Mouse (Mus musculus): ENCODE measurements around the gene Igsf23. TPM values are rescaled to one million over a fixed set of nuclear protein-coding genes. Genes with fewer than 3 reads are reported as not detected.
"Not testable (repeated sequence)": the region's sequence is repeated elsewhere in the genome, so short reads cannot be mapped to it uniquely, and the experiment has no call there.

Igsf23 gene
- polyA plus RNA-seq, 1 experiment from 2014 or later = not detected

GRCm38 (mm10) chr7:19940256-19940655, 10.3 kb downstream of the Igsf23 start:
- ATAC-seq = no peak
- Histone ChIP-seq H3K27me3 (replicated peaks; ENCODE audit: control insufficient read depth, insufficient read depth, low read length) (no peaks in the 10 kb centered on the region), H3K36me3 (ENCODE audit: control insufficient read depth, insufficient read depth, low read length) (no peaks in the 10 kb centered on the region), H3K27ac (ENCODE audit: low read depth, low read length) (no peak overlapping the region), H3K4me1 (ENCODE audit: control insufficient read depth, insufficient read depth, low read depth, low read length) (no peaks in the 10 kb centered on the region), H3K4me3 (ENCODE audit: low read length) (no peak overlapping the region), H3K9me3 (ENCODE audit: control insufficient read depth, low read length) (no peaks in the 10 kb centered on the region), H3K4me2 (ENCODE audit: low read length) (no peak overlapping the region), H3K9ac (ENCODE audit: low read depth, low read length) (no peak overlapping the region)
- 46% methylated on average over 5 of the region's 6 CpGs for WGBS

DNA sequence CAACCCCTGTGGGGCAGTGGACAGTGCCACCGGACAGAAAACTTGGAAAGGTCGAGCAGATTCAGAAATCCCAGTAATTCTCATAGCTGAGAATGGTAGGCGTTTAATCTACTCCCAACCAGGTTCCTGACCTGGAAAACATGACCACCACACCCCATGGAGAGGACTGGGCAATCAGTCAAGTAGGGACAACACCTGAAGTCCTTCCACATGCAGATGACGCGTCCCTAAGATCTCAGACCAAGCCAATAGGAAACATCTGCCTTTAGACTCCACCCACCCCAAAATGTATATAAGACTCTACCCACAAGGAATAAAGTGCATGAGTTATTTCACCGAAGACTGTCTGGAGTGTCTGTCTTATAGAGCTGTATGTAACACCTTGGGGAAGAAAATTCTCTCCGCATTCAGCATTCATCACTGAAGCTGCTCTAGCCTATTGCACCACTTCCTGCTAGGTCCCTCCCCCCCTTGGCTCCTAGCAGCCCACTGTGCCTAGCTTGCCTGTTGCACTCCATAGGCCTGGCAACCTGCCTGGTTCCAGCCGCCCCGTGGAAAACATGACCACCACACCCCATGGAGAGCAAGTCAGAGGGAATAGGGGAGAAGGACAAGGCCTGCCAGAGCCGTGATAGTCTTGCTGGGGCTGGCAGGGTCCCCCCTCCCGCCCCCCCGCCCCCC, 10.9 kb downstream of the Igsf23 start:
- H3K36me3 ChIP-seq (ENCODE audit: control insufficient read depth, insufficient read depth, low read length) = no peaks in the 10 kb centered on the region
- H3K27ac ChIP-seq (ENCODE audit: low read depth, low read length) = no peak overlapping the region
- H3K27me3 ChIP-seq (replicated peaks; ENCODE audit: control insufficient read depth, insufficient read depth, low read length) = no peaks in the 10 kb centered on the region
- no peak overlapping the region for H3K9ac ChIP-seq (ENCODE audit: low read depth, low read length)
- no peak overlapping the region for H3K4me3 ChIP-seq (ENCODE audit: low read length)
- no peaks in the 10 kb centered on the region for H3K9me3 ChIP-seq (ENCODE audit: control insufficient read depth, low read length)
- ATAC-seq = 0 out of 2 replicates have a peak, but pooled peaks have one; percentile 42
- H3K4me1 ChIP-seq (ENCODE audit: control insufficient read depth, insufficient read depth, low read depth, low read length) = no peaks in the 10 kb centered on the region
- no peak overlapping the region for H3K4me2 ChIP-seq (ENCODE audit: low read length)
- WGBS = 53% methylated on average over 11 of the region's 12 CpGs

DNA sequence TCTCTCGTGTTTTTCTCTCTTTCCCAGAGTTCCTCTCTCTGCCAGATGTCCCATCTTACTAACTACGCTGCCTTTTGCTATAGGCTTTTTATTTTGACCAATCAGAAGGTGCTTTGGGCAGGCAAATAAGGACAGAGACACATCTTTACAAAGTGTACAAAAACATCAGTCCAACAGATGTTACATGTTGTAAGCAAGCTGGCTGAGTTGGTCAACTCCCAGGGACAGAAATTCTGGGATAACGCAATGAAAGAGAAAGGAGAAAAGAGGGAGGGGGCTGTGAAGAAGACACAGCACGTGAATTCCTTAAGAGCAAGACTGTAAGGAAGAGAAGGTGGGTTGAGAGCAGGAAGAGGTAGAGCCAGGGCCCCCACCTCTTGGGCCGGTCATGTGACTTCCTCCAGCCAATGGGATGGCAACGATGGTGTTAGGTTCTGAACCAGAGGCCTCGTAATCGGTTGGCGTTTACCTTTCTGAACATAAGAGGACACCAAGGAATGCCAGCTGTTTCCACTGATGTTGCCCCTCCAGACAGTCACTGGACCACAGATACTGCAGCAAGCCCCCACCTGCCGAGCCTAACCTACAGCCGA, 13.2 kb downstream of the Igsf23 start:
- Histone ChIP-seq H3K9me3 (ENCODE audit: control insufficient read depth, low read length) (no peaks in the 10 kb centered on the region), H3K4me1 (ENCODE audit: control insufficient read depth, insufficient read depth, low read depth, low read length) (no peaks in the 10 kb centered on the region; the same call in 1 of the 2 replicates), H3K27ac (ENCODE audit: low read depth, low read length) (no peak overlapping the region), H3K27me3 (replicated peaks; ENCODE audit: control insufficient read depth, insufficient read depth, low read length) (no peaks in the 10 kb centered on the region), H3K4me3 (ENCODE audit: low read length) (no peak overlapping the region), H3K36me3 (ENCODE audit: control insufficient read depth, insufficient read depth, low read length) (no peaks in the 10 kb centered on the region), H3K4me2 (ENCODE audit: low read length) (no peak overlapping the region), H3K9ac (ENCODE audit: low read depth, low read length) (no peak overlapping the region)
- ATAC-seq = no peak
- WGBS = 82% methylated on average over 11 of the region's 11 CpGs

GRCm38 (mm10) chr7:19935961-19936360, 14.6 kb downstream of the Igsf23 start:
- H3K9ac ChIP-seq (ENCODE audit: low read depth, low read length) = no peak overlapping the region
- no peak overlapping the region for H3K4me2 ChIP-seq (ENCODE audit: low read length)
- H3K4me3 ChIP-seq (ENCODE audit: low read length) = no peak overlapping the region
- 77% methylated on average over 6 of the region's 6 CpGs for WGBS
- H3K9me3 ChIP-seq (ENCODE audit: control insufficient read depth, low read length) = no peaks in the 10 kb centered on the region
- no peak overlapping the region for H3K27ac ChIP-seq (ENCODE audit: low read depth, low read length)
- no peaks in the 10 kb centered on the region for H3K27me3 ChIP-seq (replicated peaks; ENCODE audit: control insufficient read depth, insufficient read depth, low read length)
- no peak for ATAC-seq
- H3K4me1 ChIP-seq (ENCODE audit: control insufficient read depth, insufficient read depth, low read depth, low read length) = no peaks in the 10 kb centered on the region; the same call in 1 of the 2 replicates
- H3K36me3 ChIP-seq (ENCODE audit: control insufficient read depth, insufficient read depth, low read length) = no peaks in the 10 kb centered on the region

DNA sequence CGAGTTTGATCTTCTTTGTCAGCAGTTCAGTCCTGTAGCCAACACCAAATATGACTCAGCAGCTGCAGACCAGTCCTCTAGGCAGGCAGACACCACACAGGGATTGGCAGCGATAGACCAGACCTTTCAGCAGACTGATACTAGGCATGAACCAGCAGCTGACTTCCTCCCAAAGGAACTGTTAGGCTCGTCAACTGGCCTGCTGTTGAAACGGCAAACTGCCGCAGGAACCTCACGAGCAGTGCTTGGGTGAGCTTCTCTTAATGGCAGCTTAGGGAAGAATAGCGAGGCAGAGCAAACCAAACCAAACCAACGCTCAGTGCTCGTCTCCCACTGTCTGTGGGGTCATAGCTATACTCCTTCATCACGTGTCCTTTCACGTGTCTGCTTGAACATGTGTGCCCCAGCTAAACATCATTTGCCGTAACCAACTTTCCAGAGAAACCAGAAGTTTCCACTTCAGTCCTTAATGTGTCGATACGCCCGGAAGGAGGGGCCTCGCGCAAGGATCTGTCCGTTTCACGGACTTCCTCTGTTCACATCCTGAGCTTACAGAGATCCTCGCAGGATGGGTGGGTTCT, 15.3 kb downstream of the Igsf23 start:
- no peak for ATAC-seq
- WGBS = 81% methylated on average over 20 of the region's 20 CpGs

DNA sequence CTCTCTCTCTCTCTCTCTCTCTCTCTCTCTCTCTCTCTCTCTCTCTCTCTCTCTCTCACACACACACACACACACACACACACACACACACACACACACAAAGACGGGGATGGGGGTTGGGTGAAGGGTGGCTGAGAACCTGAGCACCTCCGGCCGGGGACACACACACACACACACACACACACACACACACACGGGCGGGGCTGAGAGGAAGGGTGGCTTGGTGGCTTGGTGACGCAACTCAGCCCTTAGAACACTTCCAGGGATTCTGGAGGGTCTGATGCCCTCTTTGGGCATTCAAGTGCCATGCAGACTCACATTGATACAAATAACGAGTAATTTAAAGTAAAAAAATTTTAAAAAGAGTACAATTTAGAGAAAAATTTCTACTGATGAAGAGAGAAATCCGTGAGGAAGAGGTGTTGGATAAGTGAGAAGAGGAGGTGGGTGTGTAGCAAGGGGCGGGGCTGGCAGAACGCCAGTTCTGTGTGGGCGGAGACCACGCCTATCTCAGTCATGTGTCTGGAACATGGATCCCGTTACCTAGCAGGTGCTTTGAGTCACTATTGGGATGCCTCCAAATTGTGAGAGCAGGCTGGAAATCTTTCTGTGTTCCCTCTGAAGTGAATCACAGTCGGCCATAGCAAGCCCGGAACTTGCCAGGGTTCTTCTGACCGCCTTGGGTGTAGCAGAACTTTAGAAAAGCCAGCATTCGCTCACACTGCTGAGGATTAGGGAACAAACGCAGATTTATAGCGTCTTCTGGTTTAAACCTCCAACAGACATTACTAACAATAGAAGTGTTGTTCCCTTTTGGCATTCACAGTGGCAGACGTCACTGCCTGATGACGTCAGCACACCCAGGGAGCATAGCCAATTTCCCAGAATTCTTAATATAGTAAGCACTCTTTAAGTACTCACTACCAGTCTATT, 17.4 kb downstream of the Igsf23 start:
- H3K4me3 ChIP-seq (ENCODE audit: low read length) = peak overlapping the region; percentile 32
- no peaks in the 10 kb centered on the region for H3K27me3 ChIP-seq (replicated peaks; ENCODE audit: control insufficient read depth, insufficient read depth, low read length)
- 20% methylated on average over 21 of the region's 21 CpGs for WGBS
- H3K4me1 ChIP-seq (ENCODE audit: control insufficient read depth, insufficient read depth, low read depth, low read length) = no peaks in the 10 kb centered on the region; the same call in 1 of the 2 replicates
- H3K9me3 ChIP-seq (ENCODE audit: control insufficient read depth, low read length) = no peaks in the 10 kb centered on the region
- peak overlapping the region; percentile 67 for H3K27ac ChIP-seq (ENCODE audit: low read depth, low read length)
- no peaks in the 10 kb centered on the region for H3K36me3 ChIP-seq (ENCODE audit: control insufficient read depth, insufficient read depth, low read length)
- H3K4me2 ChIP-seq (ENCODE audit: low read length) = peak overlapping the region; percentile 55
- ATAC-seq = peak; percentile 84
- peak overlapping the region; percentile 44; the same call in 1 of the 2 replicates for H3K9ac ChIP-seq (ENCODE audit: low read depth, low read length)

More for the DNA sequence above, 15.3 kb downstream of the Igsf23 start:
- H3K4me3 ChIP-seq (ENCODE audit: low read length) = no peak overlapping the region
- no peak overlapping the region for H3K4me2 ChIP-seq (ENCODE audit: low read length)
- H3K27me3 ChIP-seq (replicated peaks; ENCODE audit: control insufficient read depth, insufficient read depth, low read length) = no peaks in the 10 kb centered on the region
- H3K4me1 ChIP-seq (ENCODE audit: control insufficient read depth, insufficient read depth, low read depth, low read length) = no peaks in the 10 kb centered on the region; the same call in 1 of the 2 replicates
- no peak overlapping the region for H3K27ac ChIP-seq (ENCODE audit: low read depth, low read length)
- no peaks in the 10 kb centered on the region for H3K9me3 ChIP-seq (ENCODE audit: control insufficient read depth, low read length)
- no peaks in the 10 kb centered on the region for H3K36me3 ChIP-seq (ENCODE audit: control insufficient read depth, insufficient read depth, low read length)
- no peak overlapping the region for H3K9ac ChIP-seq (ENCODE audit: low read depth, low read length)

GRCm38 (mm10) chr7:19932133-19932876, 18.3 kb downstream of the Igsf23 start:
- no peak overlapping the region for H3K27ac ChIP-seq (ENCODE audit: low read depth, low read length)
- H3K9ac ChIP-seq (ENCODE audit: low read depth, low read length) = 0 out of 2 replicates have a peak overlapping the region, but pooled peaks have one; percentile 16

DNA sequence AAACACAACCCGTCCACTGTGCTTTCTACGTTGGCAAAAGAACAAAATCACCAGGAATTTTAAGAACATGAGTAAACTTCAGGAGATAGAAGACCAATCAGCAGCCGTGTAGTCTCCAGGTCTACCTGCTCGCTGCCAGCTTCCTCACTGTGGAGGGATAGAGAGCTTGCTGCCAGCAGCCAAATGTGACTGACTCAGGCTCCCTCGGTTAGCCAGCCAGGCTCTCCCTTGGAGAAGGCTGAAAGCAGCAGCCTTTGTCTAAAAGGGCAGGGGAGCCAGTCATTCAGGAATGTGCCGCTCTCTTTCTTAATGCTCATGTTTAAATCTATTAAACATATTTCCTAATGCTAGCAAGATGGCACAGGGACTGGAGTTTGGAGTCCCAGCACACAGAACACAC, 20.1 kb downstream of the Igsf23 start:
- not testable (repeated sequence) for H3K4me2 ChIP-seq (ENCODE audit: low read length); ATAC-seq; H3K9me3 ChIP-seq (ENCODE audit: control insufficient read depth, low read length); H3K27me3 ChIP-seq (replicated peaks; ENCODE audit: control insufficient read depth, insufficient read depth, low read length); H3K36me3 ChIP-seq (ENCODE audit: control insufficient read depth, insufficient read depth, low read length); H3K4me1 ChIP-seq (ENCODE audit: control insufficient read depth, insufficient read depth, low read depth, low read length); H3K4me3 ChIP-seq (ENCODE audit: low read length); H3K27ac ChIP-seq (ENCODE audit: low read depth, low read length); H3K9ac ChIP-seq (ENCODE audit: low read depth, low read length)
- WGBS = 73% methylated on average over 6 of the region's 6 CpGs

More at GRCm38 (mm10) chr7:19932133-19932876, 18.3 kb downstream of the Igsf23 start:
- peak; percentile 62 for ATAC-seq
- H3K4me1 ChIP-seq (ENCODE audit: control insufficient read depth, insufficient read depth, low read depth, low read length) = no peaks in the 10 kb centered on the region; the same call in 1 of the 2 replicates
- H3K4me2 ChIP-seq (ENCODE audit: low read length) = peak overlapping the region; percentile 55
- peak overlapping the region; percentile 32; the same call in 1 of the 2 replicates for H3K4me3 ChIP-seq (ENCODE audit: low read length)
- H3K36me3 ChIP-seq (ENCODE audit: control insufficient read depth, insufficient read depth, low read length) = no peaks in the 10 kb centered on the region
- no peaks in the 10 kb centered on the region for H3K9me3 ChIP-seq (ENCODE audit: control insufficient read depth, low read length)
- 24% methylated on average over 13 of the region's 13 CpGs for WGBS
- no peaks in the 10 kb centered on the region for H3K27me3 ChIP-seq (replicated peaks; ENCODE audit: control insufficient read depth, insufficient read depth, low read length)
